Mouse (Mus musculus) heart, postnatal 0 days (tissue): ENCODE data around the gene Eng.

Experiments
- CTCF ChIP-seq: IDR thresholded peaks from 2 replicates; pipeline ENCODE4 v1.5.1; 2016; ENCODE audit warnings: antibody characterized with exemption, control low read depth, low read depth
- EP300 ChIP-seq: IDR thresholded peaks from 2 replicates; pipeline ENCODE4 v1.6.1; 2016; ENCODE audit warnings: antibody characterized with exemption, low read depth

DNA sequence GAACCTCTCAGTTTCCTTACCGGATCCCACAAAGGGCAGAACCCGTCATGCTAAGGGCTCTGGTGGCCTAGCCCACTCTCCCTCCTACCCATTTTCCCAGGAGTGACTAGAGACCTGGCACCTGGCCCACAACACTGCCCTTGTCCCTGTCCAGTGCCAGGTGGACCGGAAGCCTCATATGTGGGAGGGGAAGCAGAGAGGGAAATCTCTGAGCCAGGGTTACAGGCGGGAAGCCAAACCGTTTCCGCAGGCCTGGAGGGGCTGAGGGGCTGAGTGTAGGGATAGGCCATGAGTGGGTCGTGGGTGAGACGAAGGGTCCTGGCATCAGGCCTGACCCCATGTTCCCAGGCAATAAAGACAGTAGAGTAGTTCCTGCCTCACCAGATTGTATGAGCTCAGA is 47.9 kb upstream of the Eng start:
- TF ChIP-seq CTCF (no peak), EP300 (no peak)
